Mouse (Mus musculus): ENCODE measurements around the gene Wdr64. TPM values are rescaled to one million over a fixed set of nuclear protein-coding genes. Genes with fewer than 3 reads are reported as not detected.

Gene Wdr64
- polyA plus RNA-seq (2014; fragmentation: Nextera tagmentation; extraction: Ambion mirVana) = not detected in 2 replicates

GRCm38 (mm10) chr1:175698293-175698692, at the start of gene Wdr64:
Wdr64 (plus strand) TSS chr1:175698593.
- Histone ChIP-seq H3K4me1 (ENCODE audit: control insufficient read depth, insufficient read depth, low read length) (no peaks in the 10 kb centered on the region), H3K27ac (replicated peaks; ENCODE audit: low read depth, low read length) (no peak within 1 kb of the TSS), H3K9me3 (ENCODE audit: control insufficient read depth, low read length) (no peaks in the 10 kb centered on the region), H3K4me2 (ENCODE audit: low read length) (no peak within 1 kb of the TSS), H3K27me3 (ENCODE audit: control insufficient read depth, insufficient read depth, low read length) (no peaks in the 10 kb centered on the region), H3K4me3 (replicated peaks; ENCODE audit: low read depth, low read length) (no peak within 1 kb of the TSS), H3K36me3 (ENCODE audit: control insufficient read depth, insufficient read depth, low read length) (no peaks in the 10 kb centered on the region), H3K9ac (replicated peaks; ENCODE audit: low read length) (no peak within 1 kb of the TSS)
- no peak for DNase-seq
- no peak for ATAC-seq (ENCODE audit: low FRiP score, low TSS enrichment)
- 91% methylated on average over 1 of the region's 1 CpGs for WGBS

- DNase-seq = no peak
- Histone ChIP-seq H3K4me3 (replicated peaks; ENCODE audit: low read depth, low read length) (no peak overlapping the region), H3K27me3 (ENCODE audit: control insufficient read depth, insufficient read depth, low read length) (no peaks in the 10 kb centered on the region), H3K9ac (replicated peaks; ENCODE audit: low read length) (no peak overlapping the region), H3K4me2 (ENCODE audit: low read length) (no peak overlapping the region), H3K27ac (replicated peaks; ENCODE audit: low read depth, low read length) (no peak overlapping the region), H3K36me3 (ENCODE audit: control insufficient read depth, insufficient read depth, low read length) (no peaks in the 10 kb centered on the region), H3K4me1 (ENCODE audit: control insufficient read depth, insufficient read depth, low read length) (no peaks in the 10 kb centered on the region), H3K9me3 (ENCODE audit: control insufficient read depth, low read length) (no peaks in the 10 kb centered on the region)
- no peak for ATAC-seq (ENCODE audit: low FRiP score, low TSS enrichment)
- 95% methylated on average over 4 of the region's 4 CpGs for WGBS
These were observed 49.8 kb upstream of the Wdr64 start for GRCm38 (mm10) chr1:175648615-175649014.

GRCm38 (mm10) chr1:175659900-175660299, 38.5 kb upstream of the Wdr64 start:
- Histone ChIP-seq H3K27ac (replicated peaks; ENCODE audit: low read depth, low read length) (no peak overlapping the region), H3K4me1 (ENCODE audit: control insufficient read depth, insufficient read depth, low read length) (no peaks in the 10 kb centered on the region), H3K4me2 (ENCODE audit: low read length) (no peak overlapping the region), H3K4me3 (replicated peaks; ENCODE audit: low read depth, low read length) (no peak overlapping the region), H3K27me3 (ENCODE audit: control insufficient read depth, insufficient read depth, low read length) (no peaks in the 10 kb centered on the region), H3K9ac (replicated peaks; ENCODE audit: low read length) (no peak overlapping the region), H3K9me3 (ENCODE audit: control insufficient read depth, low read length) (no peaks in the 10 kb centered on the region), H3K36me3 (ENCODE audit: control insufficient read depth, insufficient read depth, low read length) (no peaks in the 10 kb centered on the region)
- WGBS = 95% methylated on average over 4 of the region's 4 CpGs
- ATAC-seq (ENCODE audit: low FRiP score, low TSS enrichment) = no peak
- no peak for DNase-seq

GRCm38 (mm10) chr1:175668666-175669405, 29.6 kb upstream of the Wdr64 start:
- ATAC-seq (ENCODE audit: low FRiP score, low TSS enrichment) = peak; percentile 49; the same call in 1 of the 2 replicates
- 75% methylated on average over 5 of the region's 5 CpGs for WGBS
- Histone ChIP-seq H3K4me1 (ENCODE audit: control insufficient read depth, insufficient read depth, low read length) (no peaks in the 10 kb centered on the region), H3K4me2 (ENCODE audit: low read length) (no peak overlapping the region), H3K4me3 (replicated peaks; ENCODE audit: low read depth, low read length) (no peak overlapping the region), H3K27me3 (ENCODE audit: control insufficient read depth, insufficient read depth, low read length) (no peaks in the 10 kb centered on the region), H3K27ac (replicated peaks; ENCODE audit: low read depth, low read length) (no peak overlapping the region), H3K36me3 (ENCODE audit: control insufficient read depth, insufficient read depth, low read length) (no peaks in the 10 kb centered on the region), H3K9ac (replicated peaks; ENCODE audit: low read length) (no peak overlapping the region), H3K9me3 (ENCODE audit: control insufficient read depth, low read length) (no peaks in the 10 kb centered on the region)
- peak; percentile 74 for DNase-seq

GRCm38 (mm10) chr1:175669456-175669855, 28.9 kb upstream of the Wdr64 start:
- ATAC-seq (ENCODE audit: low FRiP score, low TSS enrichment) = no peak
- 90% methylated on average over 3 of the region's 3 CpGs for WGBS

GRCm38 (mm10) chr1:175670042-175670441, 28.4 kb upstream of the Wdr64 start:
- Histone ChIP-seq H3K9me3 (ENCODE audit: control insufficient read depth, low read length) (no peaks in the 10 kb centered on the region), H3K9ac (replicated peaks; ENCODE audit: low read length) (no peak overlapping the region), H3K27me3 (ENCODE audit: control insufficient read depth, insufficient read depth, low read length) (no peaks in the 10 kb centered on the region), H3K4me3 (replicated peaks; ENCODE audit: low read depth, low read length) (no peak overlapping the region), H3K4me1 (ENCODE audit: control insufficient read depth, insufficient read depth, low read length) (no peaks in the 10 kb centered on the region), H3K4me2 (ENCODE audit: low read length) (no peak overlapping the region), H3K36me3 (ENCODE audit: control insufficient read depth, insufficient read depth, low read length) (no peaks in the 10 kb centered on the region), H3K27ac (replicated peaks; ENCODE audit: low read depth, low read length) (no peak overlapping the region)
- ATAC-seq (ENCODE audit: low FRiP score, low TSS enrichment) (no peak), DNase-seq (no peak)
- WGBS = 73% methylated on average over 7 of the region's 7 CpGs

More at GRCm38 (mm10) chr1:175669456-175669855, 28.9 kb upstream of the Wdr64 start:
- Histone ChIP-seq H3K9me3 (ENCODE audit: control insufficient read depth, low read length) (no peaks in the 10 kb centered on the region), H3K27ac (replicated peaks; ENCODE audit: low read depth, low read length) (no peak overlapping the region), H3K4me2 (ENCODE audit: low read length) (no peak overlapping the region), H3K36me3 (ENCODE audit: control insufficient read depth, insufficient read depth, low read length) (no peaks in the 10 kb centered on the region), H3K4me1 (ENCODE audit: control insufficient read depth, insufficient read depth, low read length) (no peaks in the 10 kb centered on the region), H3K9ac (replicated peaks; ENCODE audit: low read length) (no peak overlapping the region), H3K27me3 (ENCODE audit: control insufficient read depth, insufficient read depth, low read length) (no peaks in the 10 kb centered on the region), H3K4me3 (replicated peaks; ENCODE audit: low read depth, low read length) (no peak overlapping the region)
- no peak for DNase-seq

- no peak overlapping the region for H3K4me3 ChIP-seq (replicated peaks; ENCODE audit: low read depth, low read length)
- WGBS = 47% methylated on average over 1 of the region's 1 CpGs
- no peaks in the 10 kb centered on the region for H3K36me3 ChIP-seq (ENCODE audit: control insufficient read depth, insufficient read depth, low read length)
- H3K4me1 ChIP-seq (ENCODE audit: control insufficient read depth, insufficient read depth, low read length) = no peaks in the 10 kb centered on the region
- H3K9me3 ChIP-seq (ENCODE audit: control insufficient read depth, low read length) = no peaks in the 10 kb centered on the region
- no peak overlapping the region for H3K9ac ChIP-seq (replicated peaks; ENCODE audit: low read length)
- no peak overlapping the region for H3K4me2 ChIP-seq (ENCODE audit: low read length)
- ATAC-seq (ENCODE audit: low FRiP score, low TSS enrichment) (no peak), DNase-seq (peak; percentile 42)
- H3K27ac ChIP-seq (replicated peaks; ENCODE audit: low read depth, low read length) = no peak overlapping the region
- no peaks in the 10 kb centered on the region for H3K27me3 ChIP-seq (ENCODE audit: control insufficient read depth, insufficient read depth, low read length)
These were observed 26.8 kb upstream of the Wdr64 start for GRCm38 (mm10) chr1:175671626-175672025.

- Histone ChIP-seq H3K9ac (replicated peaks; ENCODE audit: low read length) (no peak overlapping the region), H3K27me3 (ENCODE audit: control insufficient read depth, insufficient read depth, low read length) (no peaks in the 10 kb centered on the region), H3K4me2 (ENCODE audit: low read length) (no peak overlapping the region), H3K27ac (replicated peaks; ENCODE audit: low read depth, low read length) (no peak overlapping the region), H3K4me1 (ENCODE audit: control insufficient read depth, insufficient read depth, low read length) (no peaks in the 10 kb centered on the region), H3K36me3 (ENCODE audit: control insufficient read depth, insufficient read depth, low read length) (no peaks in the 10 kb centered on the region), H3K9me3 (ENCODE audit: control insufficient read depth, low read length) (no peaks in the 10 kb centered on the region), H3K4me3 (replicated peaks; ENCODE audit: low read depth, low read length) (no peak overlapping the region)
- DNase-seq = no peak
- ATAC-seq (ENCODE audit: low FRiP score, low TSS enrichment) = no peak
- whole genome bisulfite sequencing = 89% methylated on average over 7 of the region's 7 CpGs
These were observed 24.6 kb upstream of the Wdr64 start for GRCm38 (mm10) chr1:175673563-175674325.

Measured in midbrain, embryonic 14.5 days (tissue).